Mouse (Mus musculus) brain, embryonic 18.5 days (tissue): ENCODE data around the gene Iqch.
A peak's percentile ranks its signal among the peaks of the same experiment; 100 is the strongest.

Experiments
- DNase-seq: peaks from one replicate; pipeline ENCODE4 v3.0.0-alpha.2; 2012; ENCODE audit warnings: low read depth, low spot score

Iqch gene

DNA sequence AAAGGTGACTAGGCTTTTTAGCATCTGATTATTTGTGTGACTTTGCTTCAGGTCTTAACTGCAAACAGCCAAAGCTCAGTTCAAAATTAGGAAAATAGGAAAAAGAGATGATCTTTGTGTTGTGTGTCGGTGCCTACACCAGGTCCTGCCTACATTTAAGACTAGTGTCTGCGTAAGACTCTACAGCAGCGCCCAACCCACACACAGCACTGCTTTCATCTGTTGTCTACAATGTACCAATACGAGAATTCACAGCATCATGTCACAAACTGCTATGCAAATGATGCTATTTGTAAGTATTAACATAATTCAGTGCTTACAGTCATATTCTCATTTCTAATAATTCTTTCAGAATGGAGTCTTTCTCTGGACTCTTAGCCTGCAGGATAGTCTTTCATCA lies 108.5 kb downstream of the Iqch start:
- DNase-seq: no peak

DNA sequence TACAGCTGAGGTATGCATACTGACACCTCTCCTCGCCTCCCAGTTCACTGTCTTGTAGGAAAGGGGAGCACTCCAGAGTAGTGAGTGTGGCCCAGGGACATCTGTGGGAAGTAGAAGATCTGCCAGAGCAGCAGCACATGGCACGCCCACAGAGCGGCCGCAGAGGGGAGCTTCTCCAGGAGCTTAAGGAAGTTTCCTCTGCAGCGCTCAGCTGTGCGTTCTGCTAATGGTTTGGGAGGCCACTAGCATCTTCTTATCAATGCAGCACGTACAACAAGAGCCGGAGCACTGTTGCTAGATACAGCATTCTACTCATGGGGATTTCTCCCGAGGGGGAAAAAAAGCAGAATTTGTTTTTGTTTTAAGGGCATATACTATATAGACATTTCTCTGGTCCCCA lies 110.0 kb downstream of the Iqch start:
- no peak for DNase-seq

DNA sequence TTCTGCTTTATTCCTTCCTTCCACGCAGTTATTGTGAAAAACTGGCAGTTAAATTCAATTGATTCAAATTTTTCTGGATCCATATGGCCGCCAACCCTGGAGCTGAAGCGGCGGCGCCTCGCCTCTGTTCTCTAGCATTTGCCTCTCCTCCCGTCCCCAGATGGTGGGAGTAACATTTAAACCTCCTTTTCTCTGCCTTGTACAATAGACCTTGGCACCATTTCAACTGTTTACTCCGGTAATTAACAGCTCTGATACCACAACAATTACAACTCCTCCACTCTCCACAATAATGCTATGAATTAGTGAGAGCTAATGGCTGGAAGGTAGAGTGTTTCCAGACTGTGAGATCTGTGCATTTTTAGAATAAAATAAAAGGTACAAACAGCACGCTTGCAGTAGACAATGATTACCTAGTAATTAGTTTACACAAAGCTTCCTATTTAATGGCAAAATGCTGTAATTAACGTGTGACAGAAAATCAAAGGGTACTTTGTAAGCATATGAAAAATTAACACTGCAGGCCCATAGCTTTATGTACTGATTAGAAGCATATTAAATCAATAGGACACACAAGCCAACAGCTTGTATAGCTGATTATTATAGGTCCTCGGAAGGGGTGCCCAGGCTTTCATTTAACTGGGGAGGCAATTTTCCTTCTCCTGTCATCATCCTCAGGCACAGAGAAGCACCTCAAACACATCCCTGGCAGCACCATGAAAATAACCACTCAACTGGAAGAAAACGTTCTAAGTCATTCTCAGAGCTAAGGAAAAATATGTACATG lies 111.6 kb downstream of the Iqch start:
- DNase-seq: peak; percentile 46

DNA sequence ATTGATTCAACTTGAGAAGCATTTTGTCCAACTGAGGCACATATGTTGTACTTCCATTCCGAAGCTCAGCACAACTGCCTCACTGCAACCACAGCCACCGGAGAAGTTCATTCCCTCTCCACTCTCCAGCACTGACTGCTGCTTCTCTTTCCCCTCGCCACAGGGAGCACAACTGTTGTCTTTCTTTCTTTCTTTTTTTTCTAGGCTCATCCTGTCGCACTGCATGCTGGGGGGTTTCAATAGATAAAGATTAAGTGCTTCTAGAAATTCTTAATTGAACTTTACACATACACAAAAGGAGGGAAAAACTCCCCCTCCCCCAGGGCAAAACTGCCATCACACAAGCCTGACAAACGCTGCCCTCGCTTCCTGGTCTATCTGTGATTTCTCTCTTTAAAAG lies 113.1 kb downstream of the Iqch start:
- no peak for DNase-seq

DNA sequence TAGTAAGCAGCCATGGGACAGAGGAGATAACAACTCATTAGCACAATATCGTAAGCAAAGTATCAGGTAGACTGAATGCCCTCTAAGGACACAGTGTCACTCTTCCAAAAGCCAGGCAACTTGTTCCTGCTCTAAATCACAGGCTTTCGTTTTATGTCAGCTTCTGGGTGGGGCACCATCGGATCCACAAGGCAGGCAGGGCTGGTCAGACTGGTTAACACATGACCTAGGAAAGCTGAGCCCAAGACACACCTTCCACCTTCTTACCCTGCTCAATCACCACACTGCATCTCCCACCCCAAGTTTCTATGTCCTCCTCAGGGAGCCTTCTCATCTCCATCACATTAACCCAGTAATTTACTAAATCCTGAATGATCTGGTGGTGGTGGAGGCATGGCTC lies 136.7 kb downstream of the Iqch start:
- DNase-seq: no peak

DNA sequence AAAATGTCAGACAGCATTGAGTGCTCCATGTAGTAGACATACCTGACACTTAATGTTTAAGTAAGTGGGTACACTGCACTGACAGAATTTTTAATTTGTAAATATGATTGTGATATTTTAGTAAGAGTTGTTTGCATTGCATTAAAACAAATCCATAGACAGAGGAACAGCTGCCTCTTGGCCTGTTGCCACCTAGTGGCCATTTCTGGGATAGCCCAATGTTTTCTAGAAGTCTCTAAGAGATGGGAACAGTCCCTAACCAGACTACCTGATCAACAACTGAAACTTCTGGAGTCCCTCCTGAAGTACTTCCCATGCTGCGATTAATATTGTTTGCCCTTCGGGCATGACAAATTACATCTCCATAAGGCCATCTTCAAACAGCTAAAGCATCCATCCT lies 140.0 kb downstream of the Iqch start:
- DNase-seq: peak; percentile 50

DNA sequence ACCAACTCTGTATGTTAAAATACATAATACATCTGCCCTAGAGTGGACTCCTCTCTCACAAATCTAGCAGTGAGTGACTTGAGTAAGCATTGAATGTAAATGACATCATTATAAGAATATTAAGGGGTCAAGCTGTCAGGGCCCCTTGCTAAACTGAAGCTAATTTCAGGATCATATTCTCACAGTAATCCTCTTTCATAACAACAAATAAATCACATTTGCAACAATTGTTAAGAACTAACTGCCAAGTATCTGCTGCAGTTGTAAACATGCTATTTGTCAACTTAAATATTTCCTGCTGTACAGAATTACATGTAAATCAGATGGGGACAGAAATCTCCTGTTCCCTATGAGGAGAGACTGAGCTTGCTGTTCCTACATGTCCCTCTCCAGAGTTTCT lies 145.9 kb downstream of the Iqch start:
- DNase-seq: no peak

DNA sequence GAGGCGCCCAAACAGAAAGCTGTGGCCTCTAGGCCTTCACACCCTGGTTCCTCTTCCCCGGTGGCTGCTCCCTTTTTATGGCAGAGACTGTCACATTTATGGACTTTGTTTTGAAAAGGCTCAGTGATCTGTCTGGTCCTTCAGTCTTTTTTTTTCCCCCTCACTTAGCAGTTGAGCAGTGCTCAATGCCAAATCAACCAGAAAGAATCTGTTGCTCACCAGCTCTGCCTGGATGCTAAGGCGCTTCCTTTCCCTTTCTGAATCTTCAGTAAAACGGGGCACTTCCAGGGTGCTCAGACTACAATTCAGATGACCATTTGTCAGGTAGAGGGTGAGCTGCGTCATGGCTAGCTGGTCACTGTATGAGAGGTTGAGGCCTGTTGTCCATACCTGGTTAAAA lies 148.0 kb downstream of the Iqch start:
- no peak for DNase-seq

DNA sequence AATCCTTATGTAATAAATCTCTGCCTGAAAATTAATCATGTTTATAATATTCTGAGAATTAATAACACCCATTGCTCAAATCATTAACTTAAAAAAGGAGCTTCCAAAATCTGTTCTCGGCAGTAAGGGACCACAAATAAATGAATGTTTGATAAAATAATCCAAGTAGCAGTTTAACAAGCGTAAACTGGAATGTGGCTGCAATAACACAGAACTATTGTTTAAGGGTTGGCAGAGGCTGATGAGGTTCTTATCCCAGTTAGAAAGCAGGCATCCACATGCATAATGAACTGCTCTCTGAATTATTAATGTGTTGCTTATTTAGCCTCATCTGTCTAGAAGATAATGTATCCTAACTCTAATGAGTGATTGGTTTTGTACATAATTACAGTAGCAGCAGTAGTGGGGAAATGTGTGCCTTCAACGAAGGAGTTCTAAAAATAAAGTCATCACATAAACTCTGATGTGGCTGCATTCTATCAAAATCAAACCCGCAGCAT lies 151.7 kb downstream of the Iqch start:
- no peak for DNase-seq

DNA sequence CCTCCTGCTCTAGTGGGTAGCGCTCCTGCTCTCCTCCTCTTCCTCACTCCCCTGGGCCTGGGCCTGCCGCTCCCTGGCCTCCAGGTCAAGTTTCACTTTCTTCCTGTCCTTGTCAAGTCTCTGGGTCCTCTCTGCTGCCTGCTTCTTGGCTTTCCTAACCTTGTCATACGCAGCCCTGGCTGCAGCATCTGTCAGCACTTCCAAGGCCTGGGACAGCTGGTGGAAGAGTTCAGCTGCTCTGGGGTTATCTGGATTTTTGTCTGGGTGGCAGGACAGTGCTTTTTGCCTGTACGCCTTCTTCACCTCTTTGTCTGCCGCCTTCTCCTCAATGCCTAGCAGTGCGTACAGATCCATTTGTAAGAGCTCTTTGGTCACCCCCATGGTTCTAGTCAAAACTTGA lies 158.6 kb downstream of the Iqch start:
- no peak for DNase-seq

DNA sequence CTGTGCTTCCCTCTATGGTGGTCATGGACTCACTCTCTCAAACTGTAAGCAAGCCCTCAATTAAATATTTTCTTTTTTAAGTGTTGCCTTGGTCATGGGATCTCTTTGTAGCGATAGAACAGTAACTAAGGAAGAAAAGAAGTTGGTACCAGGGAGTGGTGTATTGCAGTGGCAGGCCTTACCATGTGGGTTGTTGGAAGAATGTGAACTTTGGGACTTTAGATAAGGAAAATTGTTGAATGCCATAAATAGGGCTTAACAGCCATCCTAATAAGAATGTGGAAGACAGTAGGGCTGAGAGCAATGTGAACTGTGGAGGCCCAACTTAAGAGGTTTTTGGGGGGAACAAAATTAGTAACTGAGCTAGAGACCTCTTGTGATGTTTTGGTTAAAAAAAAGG lies 171.6 kb downstream of the Iqch start:
- no peak for DNase-seq

DNA sequence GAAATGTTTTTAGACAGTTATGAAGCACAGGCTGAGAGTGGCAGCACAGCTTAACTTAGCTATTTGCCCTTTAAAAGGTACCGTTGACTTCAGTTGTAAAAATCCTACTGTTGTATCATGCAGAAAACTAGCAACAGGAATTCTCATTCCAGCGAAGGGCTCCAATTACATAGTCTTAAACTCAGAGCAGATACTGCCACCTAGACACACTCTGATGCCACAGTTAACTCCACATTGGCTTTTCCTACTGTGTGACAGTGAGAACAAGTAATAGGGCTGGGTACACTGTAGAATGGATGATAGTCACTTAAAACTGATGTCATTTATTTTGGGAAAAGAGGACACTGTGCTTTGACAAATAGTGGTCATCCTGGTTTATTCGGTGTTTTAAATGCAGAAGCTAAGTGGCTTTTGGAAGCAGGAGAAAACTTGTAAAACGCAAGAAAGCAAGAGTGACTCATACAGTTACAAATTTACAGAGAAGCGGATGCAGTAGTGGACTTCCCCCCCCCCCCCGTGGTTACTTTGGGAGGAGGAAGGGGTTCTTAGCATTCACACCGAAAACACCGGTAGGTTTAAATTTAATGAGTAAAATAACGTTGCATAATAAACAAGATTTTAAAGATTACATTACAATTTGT lies 181.1 kb downstream of the Iqch start:
- no peak for DNase-seq

DNA sequence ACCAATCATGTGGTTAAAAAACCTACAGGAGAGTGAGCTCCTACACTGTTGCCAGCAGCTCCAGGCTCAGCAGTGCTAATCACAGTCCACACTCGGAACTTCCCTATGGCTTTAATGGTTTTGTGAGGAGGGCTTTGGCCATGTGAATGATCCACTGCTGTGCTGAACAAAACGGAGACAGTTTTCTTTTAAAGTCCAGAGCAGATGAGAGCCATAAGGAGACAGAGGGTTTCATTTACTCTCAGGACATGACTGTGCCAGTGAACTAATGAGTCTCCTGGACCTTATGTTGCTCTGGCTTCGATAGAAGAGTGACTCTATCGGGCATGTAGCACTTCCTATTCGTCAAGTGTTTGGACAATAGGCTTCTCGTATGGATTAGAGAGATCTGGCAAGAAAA lies 181.9 kb downstream of the Iqch start:
- no peak for DNase-seq

DNA sequence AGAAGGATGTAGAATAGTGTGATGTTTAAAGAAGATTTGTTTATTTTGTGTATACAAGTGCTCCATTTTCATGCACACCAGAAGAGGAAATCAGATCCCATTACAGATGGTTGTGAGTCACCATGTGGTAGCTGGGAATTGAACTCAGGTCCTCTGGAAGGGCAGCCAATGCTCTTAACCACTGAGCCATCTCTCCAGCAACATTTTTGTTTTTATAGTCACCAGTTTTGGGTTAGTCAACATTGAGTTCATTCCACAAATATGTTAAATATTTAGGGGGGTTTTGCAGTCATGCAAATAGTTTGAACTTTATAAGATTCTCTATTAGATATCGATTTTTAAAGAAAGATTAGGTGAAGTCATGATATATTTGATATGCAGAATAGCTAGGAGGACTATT lies 202.1 kb downstream of the Iqch start:
- DNase-seq: no peak

DNA sequence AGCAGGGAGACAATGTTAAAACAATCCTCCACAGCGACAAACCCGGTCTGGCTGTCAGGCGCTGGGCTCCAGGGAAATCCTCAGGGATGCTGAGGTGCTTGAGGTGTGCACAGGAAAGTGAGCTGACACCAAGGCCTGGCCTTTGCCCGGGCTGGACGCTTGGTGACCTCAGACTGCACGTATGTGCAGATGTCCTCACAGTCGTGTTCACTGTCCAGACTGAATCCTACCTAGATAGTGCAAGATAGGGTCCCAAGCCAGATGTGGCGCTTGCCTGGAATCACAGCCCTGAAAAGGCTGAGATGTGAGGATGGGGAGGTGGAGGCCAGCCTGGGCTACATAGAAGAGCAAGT lies 202.9 kb downstream of the Iqch start:
- no peak for DNase-seq

DNA sequence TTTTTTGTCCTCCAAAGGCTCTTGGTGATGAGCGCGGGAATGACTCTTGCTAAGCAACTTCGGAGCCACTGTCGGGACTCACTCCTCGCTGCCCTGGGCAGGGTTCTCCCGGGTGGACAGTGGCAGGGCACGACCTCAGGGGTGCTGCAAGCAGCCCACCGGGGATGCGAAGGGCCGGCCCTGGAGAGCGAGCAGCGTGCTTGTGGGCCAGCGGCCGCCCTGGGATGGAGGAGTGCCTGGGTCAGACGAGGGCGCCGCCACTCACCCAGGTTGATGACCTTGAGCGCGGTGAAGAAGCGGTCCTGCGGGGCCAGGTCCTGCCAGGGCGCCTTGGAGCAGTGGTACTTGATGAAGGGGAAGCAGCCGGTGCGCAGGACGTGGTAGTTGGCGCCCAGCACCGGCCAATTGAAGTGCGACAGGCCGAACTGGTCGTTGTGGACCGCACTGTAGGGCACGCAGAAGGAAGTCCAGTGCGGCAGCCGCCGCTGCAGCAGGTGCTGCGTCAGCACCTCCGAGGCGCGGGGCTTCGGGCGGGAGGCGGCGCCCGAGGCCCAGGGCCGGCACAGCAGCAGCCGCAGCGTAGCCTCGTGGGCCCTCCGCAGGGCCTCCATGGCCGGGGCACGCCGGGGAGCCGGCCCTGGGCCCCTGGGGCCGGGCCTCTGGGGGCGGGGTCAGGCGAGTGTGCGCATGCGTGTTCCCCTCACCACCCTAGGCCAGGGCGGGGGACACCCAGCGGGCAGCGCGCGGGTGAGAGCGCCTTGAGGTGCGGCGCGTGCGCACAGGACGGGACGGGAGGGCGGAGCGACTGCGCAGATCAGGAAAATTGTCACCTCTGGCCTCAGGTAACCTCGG lies 203.5 kb downstream of the Iqch start, which contains the start of gene 2300009A05Rik:
TSS of gene 2300009A05Rik (minus strand) at position 636 of the 852 bp plus-strand sequence.
- DNase-seq: peak; percentile 72

DNA sequence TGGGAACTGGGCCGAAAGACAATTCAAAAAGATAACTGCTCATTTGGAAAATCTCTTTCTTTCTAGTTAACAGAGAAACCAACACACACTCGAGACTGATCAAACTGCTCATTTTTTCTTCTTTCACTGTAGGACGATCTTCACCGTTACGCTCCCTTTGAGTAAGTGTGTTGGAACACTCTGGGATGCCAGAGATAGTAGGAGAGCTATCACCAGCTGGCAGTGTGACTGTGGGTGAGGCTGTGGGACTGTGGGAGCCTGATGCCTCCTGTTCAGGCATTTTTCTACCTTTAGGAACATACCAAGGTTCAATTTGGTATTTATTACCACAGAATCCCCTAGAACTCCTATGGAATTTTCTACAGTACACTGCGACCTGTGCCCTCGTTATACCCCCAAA lies 206.7 kb downstream of the Iqch start:
- no peak for DNase-seq

DNA sequence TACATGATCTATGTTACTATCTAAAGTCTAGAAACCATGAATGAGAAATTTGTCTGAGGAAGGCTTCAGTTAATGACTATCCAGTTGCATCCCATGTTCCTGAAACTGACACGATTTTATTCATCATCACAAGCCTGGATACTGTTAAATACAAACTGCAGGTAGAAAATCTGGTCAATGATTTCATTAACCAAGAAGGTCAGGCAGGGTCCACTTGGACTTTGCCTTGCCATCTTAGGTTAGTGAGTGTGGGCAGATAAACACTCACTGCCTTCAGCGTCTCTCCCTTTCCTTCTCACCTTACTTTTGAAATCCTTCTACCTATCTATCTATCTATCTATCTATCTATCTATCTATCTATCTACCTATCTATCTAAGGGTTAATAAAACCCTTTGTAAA lies 211.0 kb downstream of the Iqch start:
- no peak for DNase-seq

DNA sequence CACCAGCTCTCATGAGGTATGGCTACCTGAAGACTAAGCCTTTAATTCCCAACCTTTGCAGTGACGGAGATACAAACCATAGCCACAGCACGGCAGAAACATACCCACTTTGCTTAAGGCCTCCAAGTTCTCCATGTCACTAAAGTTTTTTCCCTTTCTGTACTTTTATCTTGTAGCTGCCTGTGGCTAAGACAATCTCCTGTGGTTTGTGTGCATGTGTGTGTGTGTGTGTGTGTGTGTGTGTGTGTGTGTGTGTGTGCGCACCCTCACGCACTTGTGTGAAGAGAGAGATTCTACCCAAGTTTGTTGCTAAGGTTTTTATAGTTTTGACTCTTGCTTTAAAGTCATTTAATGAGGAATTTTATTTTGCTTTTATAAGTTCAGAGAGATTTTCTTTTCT lies 219.5 kb downstream of the Iqch start:
- no peak for DNase-seq

DNA sequence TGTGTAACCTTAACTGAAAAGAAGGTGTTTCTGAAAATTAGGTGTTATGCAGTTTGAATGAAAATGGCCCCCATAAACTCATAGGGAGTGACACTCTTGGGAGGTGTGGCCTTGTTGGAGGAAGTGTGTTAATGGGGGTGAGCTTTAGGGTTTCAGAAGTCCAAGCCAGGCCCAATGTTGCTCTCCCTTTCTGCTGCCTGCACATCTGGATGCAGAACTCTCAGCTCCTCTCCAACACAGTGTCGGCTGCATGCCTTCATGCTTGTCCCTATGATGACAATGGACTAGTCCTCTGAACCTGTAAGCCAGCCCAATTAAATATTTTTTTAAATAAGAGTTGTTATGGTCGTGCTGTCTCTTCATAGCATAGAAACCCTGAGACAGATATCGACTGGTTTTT lies 222.0 kb downstream of the Iqch start:
- no peak for DNase-seq

DNA sequence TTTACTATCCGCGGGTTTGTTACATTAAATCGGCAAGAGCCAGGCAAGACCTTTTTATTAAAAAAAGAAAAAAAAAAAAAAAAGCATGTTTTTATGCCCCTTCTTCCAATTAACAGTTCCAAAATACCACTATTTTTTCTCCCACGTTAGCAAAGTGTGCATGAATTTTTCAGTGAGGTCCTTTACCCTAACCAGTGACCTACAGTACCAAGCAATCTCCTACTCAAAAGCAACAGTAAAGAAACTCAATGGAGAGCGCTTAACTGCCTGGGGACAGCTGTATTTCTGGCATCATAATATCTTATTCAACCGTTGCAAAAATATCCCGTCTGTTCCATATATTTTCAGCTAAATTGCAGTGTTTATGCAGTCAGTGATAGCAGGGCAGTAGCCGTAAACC lies 224.1 kb downstream of the Iqch start:
- no peak for DNase-seq
